ENCODE assay signal across 10 mouse cellular contexts in the genomic region with DNA sequence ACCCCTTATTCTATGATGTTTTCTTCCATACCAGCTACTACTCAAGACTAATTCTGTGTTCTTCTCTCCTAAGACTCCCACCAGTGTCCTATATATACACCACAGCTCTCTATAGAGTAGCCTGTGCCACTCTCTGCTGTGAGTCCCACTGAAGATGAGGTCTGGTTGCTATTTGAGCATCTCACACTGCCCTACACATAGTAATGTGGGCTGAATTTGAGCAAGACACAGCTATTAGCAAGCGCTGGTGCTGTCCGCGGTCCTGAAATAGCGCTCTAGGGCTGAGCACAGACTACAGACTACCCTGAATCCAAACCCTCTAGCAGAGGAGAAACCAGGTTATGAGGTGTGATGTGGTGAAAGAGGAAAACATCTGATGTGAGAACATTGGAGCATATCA. TPM values are rescaled to one million over a fixed set of nuclear protein-coding genes. Genes with fewer than 3 reads are reported as not detected.
DNase-seq lines count a peak whose midpoint lies in the region; ATAC-seq lines count a peak whose summit lies in the region.
"Had no signal": no experiment of that assay in that cellular context is flagged by ENCODE, and none has a peak within 500 bp of the region (broad histone marks: within the 10 kb centered on the region; RNA-seq: fewer than 3 reads in every experiment).

No protein-coding gene starts in this region.

- H3K9ac ChIP-seq in forebrain, embryonic 11.5 days (ENCODE audit: low read length), result no peak overlapping the region
- H3K9ac ChIP-seq in forebrain, embryonic 15.5 days (replicated peaks), result no peak overlapping the region
- no peak overlapping the region for H3K9ac ChIP-seq in limb, embryonic 13.5 days
- H3K9ac ChIP-seq: neural tube, embryonic 12.5 days had no signal

- H3K4me2 ChIP-seq in forebrain, embryonic 11.5 days (ENCODE audit: low read depth, low read length, severe bottlenecking), result no peak overlapping the region
- H3K4me2 ChIP-seq in forebrain, embryonic 15.5 days (replicated peaks), result no peak overlapping the region
- H3K4me2 ChIP-seq in limb, embryonic 13.5 days (replicated peaks), result no peak overlapping the region
- H3K4me2 ChIP-seq: neural tube, embryonic 12.5 days had no signal

- no peaks in the 10 kb centered on the region for H3K27me3 ChIP-seq in forebrain, embryonic 11.5 days (ENCODE audit: control insufficient read depth, insufficient read depth, low read length)
- H3K27me3 ChIP-seq in forebrain, embryonic 15.5 days, result no peaks in the 10 kb centered on the region
- H3K27me3 ChIP-seq in limb, embryonic 13.5 days, result no peaks in the 10 kb centered on the region
- H3K27me3 ChIP-seq: neural tube, embryonic 12.5 days had no signal

- H3K4me1 ChIP-seq in forebrain, embryonic 11.5 days (replicated peaks; ENCODE audit: control insufficient read depth, insufficient read depth, low read length), result 0 out of 2 replicates have a peak, but pooled peaks cover 2% of the 10 kb centered on the region
- H3K4me1 ChIP-seq in forebrain, embryonic 15.5 days, result peaks cover 5% of the 10 kb centered on the region; the same call in 1 of the 2 replicates
- no peaks in the 10 kb centered on the region for H3K4me1 ChIP-seq in limb, embryonic 13.5 days

- no peaks in the 10 kb centered on the region for H3K9me3 ChIP-seq in forebrain, embryonic 11.5 days (ENCODE audit: control insufficient read depth, low read length)
- H3K9me3 ChIP-seq in forebrain, embryonic 15.5 days, result no peaks in the 10 kb centered on the region
- no peaks in the 10 kb centered on the region for H3K9me3 ChIP-seq in limb, embryonic 13.5 days
- H3K9me3 ChIP-seq: neural tube, embryonic 12.5 days had no signal

- H3K4me3 ChIP-seq in forebrain, embryonic 11.5 days (ENCODE audit: low read depth, low read length), result no peak overlapping the region
- H3K4me3 ChIP-seq in forebrain, embryonic 15.5 days, result no peak overlapping the region
- no peak overlapping the region for H3K4me3 ChIP-seq in limb, embryonic 13.5 days
- H3K4me3 ChIP-seq: neural tube, embryonic 12.5 days had no signal

- ATAC-seq in forebrain, embryonic 11.5 days (replicated peaks; ENCODE audit: low FRiP score), result no peak
- no peak for ATAC-seq in forebrain, embryonic 15.5 days (replicated peaks)
- ATAC-seq in hematopoietic stem cell, adult 5-6 weeks (replicated peaks in 1 of 2; ENCODE audit: insufficient read depth in 1 of 2, low FRiP score in 2 of 2, low TSS enrichment in 1 of 2, low read depth in 1 of 2, poor library complexity in 2 of 2, severe bottlenecking in 2 of 2), result peak; percentile 81 to 82; a peak in 3 of 4 replicates
- ATAC-seq in limb, embryonic 13.5 days (ENCODE audit: low FRiP score, low read depth), result peak; percentile 66; the same call in 1 of the 2 replicates

- DNase-seq in forebrain, embryonic 11.5 days (ENCODE audit: low spot score), result peak; percentile 85
- peak; percentile 67 for DNase-seq in urinary bladder, postnatal 14 days (ENCODE audit: low spot score)
- no peak for DNase-seq in urinary bladder, postnatal 10 days (ENCODE audit: low spot score)
- DNase-seq in right cerebral cortex, adult 18-20 months, result peak; percentile 66
- DNase-seq in layer of hippocampus, adult 9-11 months, result no peak

- H3K27ac ChIP-seq in forebrain, embryonic 11.5 days (ENCODE audit: low read depth, low read length), result no peak overlapping the region
- no peak overlapping the region for H3K27ac ChIP-seq in forebrain, embryonic 15.5 days (replicated peaks)
- no peak overlapping the region for H3K27ac ChIP-seq in limb, embryonic 13.5 days
- H3K27ac ChIP-seq: neural tube, embryonic 12.5 days had no signal

- WGBS in forebrain, embryonic 11.5 days, result 8% methylated on average over 4 of the region's 4 CpGs
- 3% methylated on average over 4 of the region's 4 CpGs for WGBS in forebrain, embryonic 15.5 days
- under 1% methylated on average over 4 of the region's 4 CpGs for WGBS in limb, embryonic 13.5 days

- no peaks in the 10 kb centered on the region for H3K36me3 ChIP-seq in forebrain, embryonic 11.5 days (ENCODE audit: control insufficient read depth, insufficient read depth, low read length)
- H3K36me3 ChIP-seq in forebrain, embryonic 15.5 days, result no peaks in the 10 kb centered on the region
- H3K36me3 ChIP-seq in limb, embryonic 13.5 days, result no peaks in the 10 kb centered on the region
- H3K36me3 ChIP-seq: neural tube, embryonic 12.5 days had no signal

RNA-seq across cellular contexts. Expression of gene Gpr12, which starts 59.5 kb away (rescaled TPM):
- 0.27 and 0.92 TPM in 2 replicates for polyA plus RNA-seq in forebrain, embryonic 11.5 days (2014; fragmentation: Nextera tagmentation; extraction: Ambion mirVana)
- polyA plus RNA-seq in forebrain, embryonic 15.5 days (2015; fragmentation: Nextera tagmentation; extraction: Ambion mirVana), result 24.8 and 26.2 TPM in 2 replicates
- total RNA-seq in hematopoietic stem cell, adult 5-6 weeks (2017), result not detected in 2 replicates
- 0.17 and 0.22 TPM in 2 replicates for polyA plus RNA-seq in limb, embryonic 13.5 days (2015; fragmentation: Nextera tagmentation; extraction: Ambion mirVana)
- polyA plus RNA-seq: gonadal fat pad, adult 2 months had no signal

Comparison
In these comparisons a context has a peak if more than half of its experiments do, and no peak if none do; other contexts are left out.
1. DNase-seq: peak in forebrain, embryonic 11.5 days (single experiment), urinary bladder, postnatal 14 days (single experiment) and right cerebral cortex, adult 18-20 months (single experiment); none in urinary bladder, postnatal 10 days (single experiment) and layer of hippocampus, adult 9-11 months (single experiment).
2. RNA of gene Gpr12, which starts 59.5 kb away (polyA plus RNA-seq): 24.8 to 26.2 TPM in forebrain, embryonic 15.5 days; 0.27 to 0.92 TPM in forebrain, embryonic 11.5 days and 0.17 to 0.22 TPM in limb, embryonic 13.5 days; every median in the first group is over 10 times any median in the second.
3. ATAC-seq: peak in hematopoietic stem cell, adult 5-6 weeks (2 of 2) and limb, embryonic 13.5 days (single experiment); none in forebrain, embryonic 11.5 days (single experiment) and forebrain, embryonic 15.5 days (single experiment).